Mouse (Mus musculus) adrenal gland, adult 10 weeks (tissue): ENCODE measurements around the gene F9. TPM values are rescaled to one million over a fixed set of nuclear protein-coding genes. Genes with fewer than 3 reads are reported as not detected.

Experiments used
- polyA plus RNA-seq: library from polyadenylated mRNA; stranded (reverse); fragments of 350-450 nt; fragmentation: Illumina TruSeq; extraction: RNeasy Lipid Tissue Mini Kit (QIAGEN cat#74804); gene quantifications from one replicate; pipeline ENCODE4 v1.2.3, GENCODE M21; 2014; ENCODE audit warnings: low read depth, low replicate concordance

The F9 gene
- 0.23 TPM for polyA plus RNA-seq

DNA sequence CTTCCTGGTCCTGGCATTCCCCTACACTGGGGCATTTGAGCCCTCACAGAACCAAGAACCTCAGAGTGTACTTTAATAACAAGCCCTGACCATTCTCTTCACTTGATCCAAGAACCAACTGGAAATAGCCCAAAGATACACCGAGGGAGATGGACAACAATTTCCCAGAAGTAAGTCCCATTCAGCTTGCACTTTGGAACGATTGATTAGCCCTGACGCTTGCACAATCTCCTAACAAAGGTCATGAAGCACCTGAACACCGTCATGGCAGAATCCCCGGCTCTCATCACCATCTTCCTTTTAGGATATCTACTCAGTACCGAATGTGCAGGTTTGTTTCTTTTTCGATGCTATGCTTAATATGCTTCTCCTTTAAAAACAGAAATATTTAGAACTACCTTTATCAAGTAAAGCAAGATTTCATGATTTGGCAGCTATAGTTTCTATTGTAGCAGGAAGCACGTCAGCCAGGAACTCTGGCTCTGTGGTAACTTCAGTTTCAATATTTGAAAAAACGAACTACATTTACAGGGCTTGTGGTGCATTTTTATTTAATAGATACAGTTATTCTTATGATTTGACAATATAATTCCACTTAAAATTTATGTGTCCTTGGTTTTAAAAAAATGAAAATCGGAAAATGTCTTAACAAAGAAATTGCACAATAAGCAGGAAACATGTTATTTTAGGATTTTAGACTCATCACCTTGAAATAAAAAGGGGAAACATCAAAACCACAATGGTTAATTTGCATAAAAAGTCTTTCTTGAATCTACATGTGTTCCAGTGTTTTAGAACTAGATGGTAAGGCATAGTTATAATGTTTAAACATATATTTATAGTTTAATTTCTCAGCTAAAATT is at the start of gene F9:
Gene F9, plus strand, starts transcription at position 244 of the 863 bp plus-strand sequence.

Other genes starting within 250 kb of the F9 start
- 0.41 TPM for gene Mcf2, start 179.6 kb downstream of the F9 start, polyA plus RNA-seq